Mouse (Mus musculus): ENCODE results near the gene Nadsyn1.

The Nadsyn1 gene

DNA sequence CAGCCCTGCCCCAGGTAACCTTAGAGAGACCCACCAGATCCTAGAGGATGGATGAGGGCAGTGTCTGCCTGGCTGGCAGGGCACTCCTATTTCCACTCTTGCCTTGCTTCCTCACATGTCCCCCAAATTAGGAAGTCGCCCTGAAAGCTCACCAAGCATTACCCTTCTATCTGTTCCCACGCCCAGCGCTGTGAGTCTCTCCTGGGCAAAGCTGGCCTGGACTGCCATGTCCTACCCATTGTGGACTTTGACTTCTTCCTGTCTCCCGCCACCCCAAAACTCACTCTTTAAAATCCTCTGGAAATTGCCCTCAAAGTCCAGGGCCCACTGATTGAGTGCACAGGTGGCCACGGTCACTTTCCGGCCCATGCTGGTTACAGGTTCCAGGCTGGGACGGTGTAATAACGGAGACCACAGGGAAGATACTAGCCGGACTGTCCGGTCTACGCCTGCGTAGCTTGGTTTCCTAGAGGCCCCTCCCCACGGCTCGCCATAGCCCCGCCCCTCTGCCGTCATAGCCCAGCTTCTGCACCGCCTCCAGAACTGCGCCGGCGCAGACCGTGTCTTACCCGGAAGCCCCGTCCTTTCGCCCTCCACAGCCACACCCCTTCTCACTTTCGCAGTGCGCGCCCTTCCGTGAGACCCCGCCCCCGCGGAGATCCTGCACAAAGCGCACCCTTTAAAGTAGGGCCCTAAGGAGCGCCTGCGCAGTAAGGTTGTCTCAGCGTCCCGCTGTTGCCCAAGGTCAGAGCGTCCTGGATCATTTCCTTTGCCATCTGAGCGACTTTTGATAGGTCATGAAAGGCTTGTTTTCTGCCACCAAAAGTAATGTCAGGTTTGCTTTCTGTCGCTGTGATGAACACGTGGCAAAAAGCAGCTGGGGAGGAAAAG lies at the start of gene Nadsyn1, which contains the start of gene Dhcr7:
Gene Nadsyn1 (minus strand): TSS at position 475 of the 891 bp plus-strand sequence.
Gene Dhcr7 (plus strand): TSS at position 771 of the 891 bp plus-strand sequence.
- DNase-seq (ENCODE audit: low read depth, low spot score): peak; percentile 99

DNA sequence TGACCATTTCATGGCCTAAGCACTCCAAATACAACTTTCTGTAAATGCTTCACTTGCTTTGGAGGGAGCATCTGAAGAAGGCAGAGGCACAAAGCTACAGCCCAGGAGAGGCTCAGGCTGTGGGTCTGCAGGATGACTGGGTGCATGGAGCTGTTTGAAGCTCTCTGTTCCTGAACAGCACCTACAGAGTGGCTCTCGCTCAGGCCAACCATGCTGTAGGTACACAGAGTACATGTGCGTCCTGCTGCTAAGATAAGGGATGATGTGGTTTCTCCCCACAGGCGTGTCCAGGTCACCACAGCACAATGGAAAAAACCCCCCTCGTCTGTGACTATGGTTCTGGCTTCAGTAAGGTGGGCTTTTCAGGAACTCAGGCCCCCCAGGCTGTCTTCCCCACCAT lies 46.2 kb upstream of the Nadsyn1 start:
- no peak for DNase-seq (ENCODE audit: low read depth, low spot score)

DNA sequence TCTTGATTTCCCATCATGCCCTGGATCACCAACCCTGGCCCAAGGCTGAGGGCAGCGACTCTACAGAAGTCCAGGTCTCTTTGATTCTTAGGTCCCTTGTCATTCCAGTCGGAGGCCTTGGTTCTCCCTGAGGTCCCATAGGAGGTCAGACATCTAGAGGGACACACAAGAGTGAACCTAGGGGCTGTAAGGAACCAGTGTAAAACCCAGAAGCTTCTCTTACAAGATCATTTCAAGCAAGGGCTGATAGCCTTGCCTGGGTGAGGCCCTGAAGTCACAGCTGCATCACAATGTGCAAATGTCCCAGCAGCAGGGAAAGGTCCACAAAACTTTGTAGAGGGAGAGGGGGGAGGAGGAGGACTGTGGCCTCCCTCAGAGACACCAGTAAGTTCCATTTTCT lies 43.9 kb upstream of the Nadsyn1 start, which contains the start of gene Gm498:
Gene Gm498 (plus strand): TSS at position 301 of the 400 bp plus-strand sequence.
- no peak for DNase-seq (ENCODE audit: low read depth, low spot score)

DNA sequence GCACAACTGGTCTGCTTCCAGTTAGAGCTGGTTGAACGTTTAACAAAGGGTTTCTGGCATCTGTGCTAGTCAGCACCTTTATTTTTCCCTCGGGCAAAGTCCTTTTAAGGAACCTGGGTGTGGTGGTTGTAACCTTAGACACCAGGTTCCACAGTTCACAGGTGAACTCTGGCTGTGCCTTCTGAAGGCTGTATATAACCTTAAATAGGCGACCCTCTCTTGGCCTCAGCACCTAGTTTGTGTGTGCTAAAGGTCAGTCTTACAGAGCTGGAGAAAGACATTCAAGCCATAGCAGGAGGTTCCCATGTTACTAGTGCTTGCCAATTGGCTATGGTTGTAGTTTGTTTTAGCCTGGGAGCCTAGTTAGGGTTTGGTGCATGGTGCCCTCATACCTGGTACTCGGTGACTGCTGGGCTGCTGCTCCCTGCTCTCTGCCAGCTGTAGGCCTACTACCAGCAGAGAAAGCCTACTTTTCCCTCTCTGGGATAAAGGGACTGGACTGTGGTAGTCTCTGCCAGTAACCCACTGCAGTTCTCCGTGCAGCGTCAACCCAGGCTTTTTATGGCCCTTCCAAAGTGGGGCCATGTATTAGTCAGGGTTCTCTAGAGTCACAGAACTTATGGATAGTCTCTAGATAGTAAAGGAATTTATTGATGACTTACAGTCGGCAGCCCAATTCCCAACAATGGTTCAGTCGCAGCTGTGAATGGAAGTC lies 26.3 kb upstream of the Nadsyn1 start:
- DNase-seq (ENCODE audit: low read depth, low spot score): peak; percentile 24

DNA sequence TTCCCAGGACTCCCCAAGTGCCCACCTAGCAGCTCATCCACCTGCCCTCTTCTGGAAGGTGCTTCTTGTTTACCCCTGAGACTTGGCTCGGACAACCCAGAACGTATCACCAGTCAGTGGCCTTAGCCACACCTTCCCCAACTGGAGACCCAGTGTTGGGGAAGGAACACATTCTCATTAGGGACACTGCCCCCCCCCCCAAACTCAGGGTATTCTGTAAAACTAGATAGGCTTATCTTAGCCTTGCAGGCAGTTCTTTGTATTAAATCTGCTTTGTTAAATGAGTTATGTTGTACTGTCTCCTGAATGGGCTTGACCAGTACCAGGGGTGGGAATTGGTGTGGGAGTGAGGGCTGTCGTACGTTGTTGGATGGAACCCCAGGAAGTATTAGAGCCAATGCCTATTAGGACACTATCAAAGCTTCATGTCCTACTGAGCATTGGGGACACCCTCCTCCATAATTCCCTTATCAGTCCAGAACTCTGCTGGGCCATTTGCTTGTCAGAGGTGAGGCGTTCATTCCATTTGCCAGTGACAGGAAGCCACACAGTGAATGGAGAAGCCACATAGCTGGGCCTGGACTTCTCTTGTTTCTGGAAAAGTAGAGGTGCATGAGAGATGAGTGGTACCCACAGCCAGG lies 25.6 kb upstream of the Nadsyn1 start:
- DNase-seq (ENCODE audit: low read depth, low spot score): no peak

DNA sequence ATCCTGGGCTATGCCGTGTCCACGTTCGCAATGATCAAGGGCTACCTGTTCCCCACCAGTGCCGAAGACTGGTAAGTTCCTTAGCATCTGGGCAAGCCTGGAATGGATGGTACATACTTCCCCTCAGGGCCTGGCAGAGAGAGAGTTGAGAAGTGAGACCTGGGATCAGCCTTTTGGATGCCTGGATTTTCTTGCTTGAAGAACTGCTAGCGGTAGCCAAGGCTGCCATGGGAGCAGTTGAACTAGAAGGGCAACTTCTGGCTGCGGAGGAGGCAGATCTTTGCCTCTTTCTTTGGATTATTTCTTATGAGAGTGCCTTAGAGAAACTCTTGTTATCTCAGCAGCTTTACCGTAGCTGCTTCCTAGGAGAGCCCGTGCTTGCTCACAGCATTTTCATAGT lies 18.7 kb upstream of the Nadsyn1 start:
- no peak for DNase-seq (ENCODE audit: low read depth, low spot score)

DNA sequence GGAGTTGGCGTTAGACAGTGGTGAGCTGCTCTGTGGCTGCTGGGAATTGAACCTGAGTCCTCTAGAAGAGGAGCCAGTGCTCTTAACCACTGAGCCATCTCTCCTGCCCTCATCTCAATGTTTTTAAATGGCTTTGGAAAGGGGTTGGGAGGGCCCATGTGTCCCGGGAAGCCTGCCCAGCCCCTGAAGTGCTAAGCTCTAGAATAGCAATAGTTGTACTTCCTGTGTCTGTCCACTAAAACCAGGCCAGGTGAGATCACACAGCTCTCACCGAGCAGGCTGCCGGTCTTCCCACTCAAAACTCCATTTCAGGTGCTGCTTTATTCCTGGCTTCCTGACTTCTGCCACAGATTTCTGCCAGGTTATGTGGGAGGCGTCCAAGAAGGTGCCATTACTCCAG lies 17.5 kb upstream of the Nadsyn1 start:
- no peak for DNase-seq (ENCODE audit: low read depth, low spot score)

DNA sequence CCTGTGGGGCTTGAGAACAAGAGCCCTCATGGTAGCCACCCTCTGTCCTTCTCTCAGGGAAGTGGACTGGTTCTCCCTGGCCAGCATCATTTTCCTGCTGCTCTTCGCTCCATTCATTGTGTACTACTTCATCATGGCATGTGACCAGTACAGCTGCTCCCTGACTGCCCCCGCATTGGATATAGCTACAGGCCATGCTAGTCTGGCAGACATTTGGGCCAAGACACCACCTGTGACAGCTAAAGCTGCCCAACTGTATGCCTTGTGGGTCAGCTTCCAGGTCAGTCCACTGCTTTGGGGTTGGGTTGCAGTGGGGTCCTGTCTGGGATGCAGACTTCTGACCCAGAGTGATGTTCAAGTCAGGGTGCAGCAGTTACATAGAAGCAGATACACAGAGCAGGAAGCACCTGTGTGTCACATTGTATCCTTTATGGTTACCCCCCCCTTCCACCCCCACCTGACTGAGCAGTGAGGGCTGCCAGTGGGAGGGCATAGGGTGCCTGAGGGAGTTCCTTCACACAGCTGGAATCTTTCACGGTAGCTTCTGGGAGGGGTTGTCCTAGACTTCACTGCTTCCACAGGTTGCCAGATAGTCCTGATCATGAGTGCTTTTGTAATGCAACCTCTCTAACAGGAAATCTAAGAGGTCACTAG lies 15.2 kb upstream of the Nadsyn1 start:
- DNase-seq (ENCODE audit: low read depth, low spot score): no peak

DNA sequence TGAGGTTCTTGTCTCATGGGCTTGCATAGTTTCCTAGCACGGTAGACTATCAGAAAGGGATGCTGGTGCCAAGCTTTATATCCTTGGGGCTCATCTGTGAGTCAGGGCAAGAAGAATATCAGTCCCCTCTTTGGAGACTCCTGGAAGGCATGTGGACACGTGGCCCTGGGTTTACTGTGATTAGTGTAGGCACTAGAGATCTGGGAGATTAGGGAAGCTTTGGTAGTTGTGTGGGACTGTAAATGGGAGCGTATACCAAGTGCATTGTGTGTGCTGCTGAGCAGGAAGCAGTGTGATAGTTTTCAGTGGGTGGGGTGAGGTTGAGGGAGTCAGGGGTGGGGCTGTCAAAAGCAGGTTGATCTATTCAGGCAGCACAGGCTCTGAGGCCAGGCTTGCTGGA lies 12.3 kb upstream of the Nadsyn1 start:
- peak; percentile 39 for DNase-seq (ENCODE audit: low read depth, low spot score)

DNA sequence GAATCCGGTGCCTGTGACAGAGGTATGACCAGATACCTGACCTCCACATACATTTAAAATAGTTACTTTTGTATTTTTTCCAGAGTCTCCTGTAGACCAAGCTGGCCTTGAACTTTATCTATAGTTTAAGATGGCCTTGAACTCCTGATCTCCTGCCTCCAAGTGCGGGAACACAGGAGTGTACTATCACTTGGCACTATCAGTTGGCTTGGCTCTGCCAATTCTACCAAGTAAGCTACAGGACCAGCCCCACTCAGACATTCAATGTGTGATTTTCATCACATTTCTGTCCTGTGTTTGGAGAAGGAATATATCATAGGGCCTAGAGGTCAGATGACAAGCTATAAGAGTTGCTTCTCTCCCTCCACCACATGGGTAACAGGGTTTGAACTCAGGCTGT lies 11.7 kb upstream of the Nadsyn1 start:
- no peak for DNase-seq (ENCODE audit: low read depth, low spot score)

DNA sequence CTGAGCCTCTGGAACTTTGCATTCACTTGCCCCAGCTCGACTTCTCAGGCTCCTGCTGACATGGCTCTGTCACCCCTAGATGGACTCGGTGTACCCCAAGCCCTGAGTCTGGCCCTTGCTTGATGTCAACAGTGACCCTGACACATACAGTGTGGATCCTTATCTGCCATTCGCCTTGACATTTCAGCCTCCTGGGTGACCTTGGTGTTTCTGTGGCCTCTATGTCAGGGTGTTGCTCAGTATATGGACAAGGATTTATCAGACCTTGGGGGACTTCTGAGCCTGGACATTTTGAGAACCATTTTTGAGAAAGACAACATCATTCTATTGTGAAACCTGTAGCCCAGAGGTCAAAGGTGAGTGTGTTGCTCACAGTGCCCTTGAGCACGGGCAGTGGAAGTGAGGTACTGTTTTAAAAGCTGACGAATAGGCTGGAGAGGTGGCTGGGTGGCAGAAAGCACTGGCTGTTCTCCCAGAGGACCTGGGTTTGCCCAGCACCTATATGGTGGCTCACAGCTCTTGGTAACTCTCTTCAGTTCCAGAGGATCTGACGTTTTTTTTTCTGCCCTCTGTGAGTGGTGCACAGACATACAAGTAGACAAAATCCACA lies 11.0 kb upstream of the Nadsyn1 start:
- no peak for DNase-seq (ENCODE audit: low read depth, low spot score)

DNA sequence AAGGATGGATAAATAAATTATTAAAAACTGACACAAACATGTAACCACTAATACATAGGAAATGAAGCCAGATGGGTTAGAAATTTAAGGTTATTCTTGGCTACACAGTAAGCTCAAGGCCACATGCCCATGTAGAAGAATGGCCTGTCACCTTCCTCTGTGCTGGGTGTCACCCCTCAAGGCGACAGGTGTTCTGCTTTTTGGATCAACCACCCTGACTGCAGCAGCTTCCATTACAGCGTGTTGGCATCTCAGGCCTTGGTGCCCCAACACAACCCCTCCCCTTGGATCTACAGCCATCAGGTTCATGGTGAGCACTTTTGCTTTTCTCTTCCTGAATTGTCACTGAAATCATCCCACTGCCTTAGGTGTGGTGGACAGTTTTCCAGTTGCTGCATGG lies 10.0 kb upstream of the Nadsyn1 start:
- no peak for DNase-seq (ENCODE audit: low read depth, low spot score)

DNA sequence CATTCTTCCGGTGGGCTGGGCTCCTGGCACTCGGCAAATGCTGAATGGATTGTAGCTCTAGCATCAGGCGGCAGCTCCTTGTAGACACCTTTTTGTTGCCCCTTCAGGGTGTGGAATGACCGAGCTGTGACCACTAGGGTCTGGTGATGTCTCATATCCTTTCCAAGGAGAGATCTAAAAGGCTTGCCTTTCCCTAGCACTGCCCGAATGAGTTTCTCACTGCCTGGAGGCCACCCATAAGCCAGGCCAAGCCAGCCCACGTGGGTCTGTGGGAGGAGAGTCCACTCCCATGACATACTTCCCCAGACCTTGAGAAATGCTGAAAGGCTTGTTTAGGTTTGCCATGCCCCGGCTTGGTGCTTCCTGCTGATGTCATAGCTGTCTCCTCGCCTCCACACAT lies 9.5 kb upstream of the Nadsyn1 start:
- peak; percentile 45 for DNase-seq (ENCODE audit: low read depth, low spot score)

DNA sequence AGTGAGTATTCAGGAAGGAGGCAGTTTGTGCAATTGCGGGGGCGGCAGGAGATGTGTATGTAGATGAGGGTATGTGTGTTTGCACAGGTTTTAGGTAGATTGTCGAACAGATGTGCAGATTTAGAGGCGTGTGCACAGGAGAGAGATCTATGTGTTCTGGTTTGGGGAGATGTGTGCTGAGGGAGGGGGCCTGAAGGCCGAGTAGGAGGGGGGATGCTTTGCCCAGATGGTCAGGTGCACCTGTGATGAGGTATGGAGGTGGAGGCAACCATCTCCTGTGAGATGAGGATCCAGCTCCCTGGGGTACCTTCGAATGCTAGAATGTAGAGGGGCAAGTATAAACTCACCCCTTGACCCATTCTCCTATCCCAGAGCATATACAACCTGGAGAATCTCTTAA lies 7.8 kb upstream of the Nadsyn1 start:
- no peak for DNase-seq (ENCODE audit: low read depth, low spot score)

DNA sequence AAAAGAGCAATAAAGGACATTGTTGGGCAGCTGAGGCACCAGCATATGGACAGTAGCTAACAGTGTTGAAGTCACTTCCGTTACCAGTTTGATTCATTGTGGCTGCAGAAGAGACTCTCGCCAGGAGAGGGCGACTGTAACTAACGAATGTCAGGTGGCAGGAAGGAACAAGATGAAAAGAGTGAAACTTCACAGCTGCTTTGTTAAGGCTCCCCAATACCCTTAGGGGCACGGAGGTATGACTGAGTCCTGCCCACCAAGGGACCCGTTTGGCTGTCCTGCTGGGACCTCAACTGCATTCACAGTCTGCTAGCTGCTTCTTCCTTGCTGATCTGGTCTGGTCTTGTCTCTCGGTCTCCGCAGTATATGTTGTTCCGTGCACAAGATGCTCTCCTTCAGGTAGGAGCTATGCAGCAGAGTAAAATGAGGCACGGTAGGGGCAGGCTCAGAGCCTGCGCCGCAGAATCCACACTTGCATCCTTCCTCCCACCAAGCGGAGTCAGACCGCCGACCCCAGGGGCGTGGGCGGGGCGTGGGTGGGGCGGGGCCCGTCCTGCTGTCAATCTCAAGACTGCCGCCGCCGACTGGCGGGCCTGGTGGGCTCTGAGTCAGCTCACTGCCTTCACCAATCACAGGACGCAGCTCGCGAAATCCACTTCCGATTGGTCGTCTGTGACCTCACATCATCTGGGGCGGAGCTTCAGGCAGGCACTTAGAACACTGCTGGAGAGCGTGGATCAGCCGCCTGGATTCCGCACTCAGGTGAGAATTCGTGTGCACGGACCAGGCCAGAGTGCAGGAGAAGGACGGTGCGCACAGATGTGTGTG lies 7.1 kb upstream of the Nadsyn1 start:
- peak; percentile 99 for DNase-seq (ENCODE audit: low read depth, low spot score)

DNA sequence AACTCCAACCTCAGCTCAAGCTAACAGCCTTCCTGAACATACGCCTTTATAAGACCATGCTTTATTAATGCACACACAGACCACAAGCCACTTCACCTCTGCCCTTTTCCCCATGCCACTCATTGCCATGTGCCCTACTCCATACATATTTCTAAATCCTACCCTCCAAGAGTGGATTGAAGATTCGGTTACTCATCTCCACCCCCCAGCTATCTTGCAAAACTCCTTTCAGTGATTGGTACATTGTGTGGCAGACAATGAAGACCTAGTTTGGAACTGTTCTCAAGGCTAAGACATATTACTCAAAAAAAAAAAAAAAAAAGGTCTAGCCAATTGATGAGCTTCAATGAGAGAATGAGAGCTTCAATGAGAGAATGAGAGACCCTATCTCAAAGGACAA lies 4.3 kb upstream of the Nadsyn1 start:
- no peak for DNase-seq (ENCODE audit: low read depth, low spot score)

DNA sequence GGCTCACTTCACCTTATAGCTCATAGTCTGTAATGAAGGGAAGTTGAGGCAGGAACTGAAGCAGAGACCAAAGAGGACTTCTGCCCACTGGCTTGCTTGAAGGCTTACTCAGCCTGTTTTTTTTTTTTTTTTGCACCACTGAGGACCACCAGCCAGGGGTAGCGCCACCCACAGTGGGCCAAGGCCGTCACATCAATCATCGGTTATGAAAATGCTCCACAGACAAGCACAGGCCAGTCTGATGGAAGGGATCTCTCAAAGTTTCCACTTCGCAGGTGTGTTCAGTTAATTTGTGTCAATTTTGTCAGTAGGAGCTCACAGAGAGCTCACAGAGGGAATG lies 587 bp upstream of the Nadsyn1 start:
- DNase-seq (ENCODE audit: low read depth, low spot score): peak; percentile 21

DNA sequence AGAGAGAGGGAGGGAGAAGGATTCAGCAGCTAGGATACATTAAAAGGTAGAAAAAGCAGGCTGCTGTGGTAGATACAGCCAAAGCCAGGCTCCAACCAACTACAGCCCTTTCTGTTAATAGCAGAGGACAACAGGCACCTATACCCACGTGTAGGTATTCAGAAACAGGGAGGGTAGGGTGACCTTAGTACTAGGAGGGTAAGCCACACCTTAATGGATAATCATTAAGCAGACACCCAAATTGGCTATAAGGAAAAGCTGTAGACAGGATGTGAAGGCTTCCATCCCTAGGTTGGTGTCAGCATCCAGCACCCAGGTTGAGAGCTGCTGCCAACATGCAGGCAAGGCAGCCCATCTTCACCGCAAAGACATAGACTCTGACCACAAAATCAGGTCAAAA lies 1.4 kb downstream of the Nadsyn1 start:
- no peak for DNase-seq (ENCODE audit: low read depth, low spot score)

DNA sequence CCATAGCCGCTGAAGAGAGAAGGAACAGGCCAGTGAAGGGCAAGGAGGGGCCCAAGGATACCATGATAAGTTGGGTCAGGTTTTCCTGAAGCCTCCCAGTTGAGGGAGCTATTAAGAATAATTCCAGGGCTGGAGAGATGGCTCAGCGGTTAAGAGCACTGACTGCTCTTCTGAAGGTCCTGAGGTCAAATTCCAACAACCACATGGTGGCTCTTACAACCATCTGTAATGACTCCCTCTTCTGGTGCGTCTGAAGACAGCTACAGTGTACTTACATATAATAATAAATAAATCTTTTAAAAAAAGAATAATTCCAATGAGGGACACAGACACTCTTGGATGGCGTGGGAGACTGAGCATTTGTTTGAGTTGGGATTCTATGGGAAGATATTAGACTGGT lies 3.4 kb downstream of the Nadsyn1 start:
- DNase-seq (ENCODE audit: low read depth, low spot score): no peak

DNA sequence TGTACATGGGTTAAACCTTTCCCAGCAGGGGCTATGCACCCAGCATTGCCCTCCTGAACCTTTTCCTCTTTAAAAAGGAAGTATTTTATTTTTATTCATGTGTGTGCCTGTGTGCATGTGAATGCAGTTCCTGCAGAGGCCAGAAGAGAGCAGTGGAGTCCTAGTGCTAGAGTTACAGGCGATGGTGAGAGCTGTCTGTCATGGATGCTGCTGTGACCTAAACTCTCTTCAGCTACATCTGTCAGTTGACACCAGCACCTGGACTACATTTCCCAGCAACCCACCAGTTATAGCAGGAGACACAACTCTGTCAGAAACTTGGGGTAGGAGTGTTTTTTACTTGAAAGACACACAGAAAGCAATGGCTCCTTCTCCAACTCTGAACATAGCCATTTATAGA lies 13.7 kb downstream of the Nadsyn1 start:
- DNase-seq (ENCODE audit: low read depth, low spot score): peak; percentile 60

DNA sequence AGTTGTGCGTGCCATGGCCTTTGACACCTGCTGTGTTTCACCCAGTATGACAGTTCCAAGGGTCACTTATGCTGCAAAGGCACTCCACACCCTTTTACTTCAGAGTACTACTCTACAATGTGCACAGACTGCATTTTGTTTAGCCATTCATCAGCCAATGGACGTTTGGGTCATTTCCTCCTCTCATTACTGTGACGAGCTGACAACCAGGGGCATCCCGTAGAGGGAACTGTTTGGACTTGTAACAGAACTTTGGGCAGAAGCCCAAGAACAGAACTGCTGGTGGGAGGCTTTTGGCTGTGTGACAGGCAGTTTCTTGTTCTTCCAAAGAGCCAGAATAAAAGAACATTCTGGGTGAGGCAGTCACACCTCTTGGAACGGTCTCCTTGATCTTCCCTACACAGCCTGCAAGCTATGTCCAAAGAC lies 17.4 kb downstream of the Nadsyn1 start:
- no peak for DNase-seq (ENCODE audit: low read depth, low spot score)

Data from ZHBTc4 (cell line).